Comparison of ENCODE assay signal across 10 mouse cellular contexts in the genomic region with DNA sequence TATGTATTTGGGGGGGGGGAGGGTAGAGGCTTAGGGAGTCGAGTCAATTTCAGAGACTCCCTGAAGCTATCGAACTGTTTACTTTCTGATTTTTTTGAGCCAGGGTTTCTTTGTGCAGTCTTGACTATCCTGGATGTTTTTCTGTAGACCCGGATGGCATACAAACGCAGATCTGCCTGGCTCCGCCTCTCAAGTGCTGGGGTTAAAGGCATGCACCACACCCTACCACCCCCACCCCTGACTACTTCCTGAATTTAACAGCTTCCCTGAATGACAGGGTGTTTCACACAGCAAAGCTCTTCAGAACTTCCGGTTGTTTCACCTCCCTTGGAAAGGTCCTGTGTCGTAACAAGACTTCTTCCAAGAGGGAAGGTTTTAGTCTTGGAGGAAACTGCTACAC. TPM values are rescaled to one million over a fixed set of nuclear protein-coding genes. Genes with fewer than 3 reads are reported as not detected.
DNase-seq lines count a peak whose midpoint lies in the region; ATAC-seq and TF ChIP-seq lines count a peak whose summit lies in the region.
"Had no signal": no experiment of that assay in that cellular context is flagged by ENCODE, and none has a peak within 500 bp of the region (broad histone marks: within the 10 kb centered on the region; RNA-seq: fewer than 3 reads in every experiment).

No protein-coding gene starts in this region.

- DNase-seq in adrenal gland, adult (ENCODE audit: inconsistent age in 2 of 2, low spot score in 1 of 2), result peak; percentile 4 to 28
- DNase-seq in adrenal gland, postnatal 25 days, result no peak
- peak; percentile 85 for DNase-seq in ZHBTc4 (ENCODE audit: low read depth, low spot score)
- peak; percentile 20 to 38 (median 30) for DNase-seq in liver, embryonic 14.5 days (ENCODE audit: low read depth in 3 of 3, low spot score in 3 of 3)
- peak; percentile 6 to 61 for DNase-seq in spleen, postnatal 10 days (ENCODE audit: low spot score in 2 of 2)
- DNase-seq in right cerebral cortex, adult 18-20 months, result no peak
- no peak for DNase-seq in neural tube, embryonic 10.5 days (ENCODE audit: extremely low spot score, low spot score)
- no peak for DNase-seq in layer of hippocampus, postnatal 10 days (ENCODE audit: low spot score in 2 of 2)

- H3K36me3 ChIP-seq in liver, embryonic 14.5 days (replicated peaks; ENCODE audit: control insufficient read depth, insufficient read depth, low read depth), result no peaks in the 10 kb centered on the region
- H3K36me3 ChIP-seq: embryonic facial prominence, embryonic 15.5 days; limb, embryonic 13.5 days had no signal

- WGBS in liver, embryonic 14.5 days (ENCODE audit: insufficient replicate concordance), result 20% methylated on average over 7 of the region's 7 CpGs

- no peak overlapping the region for H3K4me3 ChIP-seq in liver, embryonic 14.5 days (ENCODE audit: insufficient read depth in 1 of 2, low read depth in 2 of 2, low read length in 2 of 2)
- H3K4me3 ChIP-seq: embryonic facial prominence, embryonic 15.5 days; limb, embryonic 13.5 days had no signal

- peak; percentile 62; the same call in 1 of the 2 replicates for ATAC-seq in liver, embryonic 14.5 days (ENCODE audit: insufficient read depth)

- TF ChIP-seq CTCF in liver, embryonic 14.5 days (IDR thresholded peaks at IDR 0.05; ENCODE audit: low read depth), result no peak

- no peaks in the 10 kb centered on the region for H3K9me3 ChIP-seq in liver, embryonic 14.5 days (ENCODE audit: control insufficient read depth, low read length)
- H3K9me3 ChIP-seq: embryonic facial prominence, embryonic 15.5 days; limb, embryonic 13.5 days had no signal

- no peaks in the 10 kb centered on the region for H3K27me3 ChIP-seq in liver, embryonic 14.5 days (ENCODE audit: control insufficient read depth, insufficient read depth, low read length)
- H3K27me3 ChIP-seq: embryonic facial prominence, embryonic 15.5 days; limb, embryonic 13.5 days had no signal

- peak overlapping the region; percentile 38; the same call in 1 of the 2 replicates for H3K4me2 ChIP-seq in liver, embryonic 14.5 days (ENCODE audit: low read depth)
- H3K4me2 ChIP-seq: embryonic facial prominence, embryonic 15.5 days; limb, embryonic 13.5 days had no signal

- no peak for TF ChIP-seq EP300 in liver, embryonic 14.5 days (IDR thresholded peaks at IDR 0.05; ENCODE audit: low read depth)

- no peak overlapping the region for H3K9ac ChIP-seq in liver, embryonic 14.5 days (replicated peaks)
- H3K9ac ChIP-seq: embryonic facial prominence, embryonic 15.5 days; limb, embryonic 13.5 days had no signal

- H3K4me1 ChIP-seq in liver, embryonic 14.5 days (replicated peaks; ENCODE audit: control insufficient read depth in 2 of 2, insufficient read depth in 2 of 2, low read length in 1 of 2), result no peaks in the 10 kb centered on the region; a peak in 1 of 4 replicates
- H3K4me1 ChIP-seq: embryonic facial prominence, embryonic 15.5 days; limb, embryonic 13.5 days had no signal

- no peak overlapping the region for H3K27ac ChIP-seq in liver, embryonic 14.5 days
- H3K27ac ChIP-seq: embryonic facial prominence, embryonic 15.5 days; limb, embryonic 13.5 days had no signal

RNA-seq across cellular contexts. Expression of gene Utp14a, which starts 22.2 kb away (rescaled TPM):
- total RNA-seq in adrenal gland, postnatal 25 days (2021), result 15.8 and 18.5 TPM in 2 replicates
- 4.0 and 9.8 TPM in 2 replicates for polyA plus RNA-seq in liver, embryonic 14.5 days (2012; rRNA removed)
- polyA plus RNA-seq in liver, embryonic 14.5 days (2014; fragmentation: Nextera tagmentation; extraction: Ambion mirVana), result 9.0 and 11.8 TPM in 2 replicates
- total RNA-seq in layer of hippocampus, postnatal 10 days (2021), result 10 to 100 TPM; 18.4 to 22.4 TPM

RNA-seq across cellular contexts. Expression of gene Zdhhc9, which starts 25.7 kb away (rescaled TPM):
- total RNA-seq in adrenal gland, postnatal 25 days (2021), result 18.4 and 22.2 TPM in 2 replicates
- 10.4 and 10.5 TPM in 2 replicates for polyA plus RNA-seq in liver, embryonic 14.5 days (2012; rRNA removed)
- 1.9 and 2.8 TPM in 2 replicates for polyA plus RNA-seq in liver, embryonic 14.5 days (2014; fragmentation: Nextera tagmentation; extraction: Ambion mirVana)
- total RNA-seq in layer of hippocampus, postnatal 10 days (2021), result 10 to 100 TPM; 49.9 to 52.1 TPM

Comparison
In these comparisons a context has a peak if more than half of its experiments do, and no peak if none do; other contexts are left out.
1. DNase-seq: peak in adrenal gland, adult (2 of 2), ZHBTc4 (single experiment), liver, embryonic 14.5 days (3 of 3) and spleen, postnatal 10 days (2 of 2); none in adrenal gland, postnatal 25 days (single experiment), right cerebral cortex, adult 18-20 months (single experiment), neural tube, embryonic 10.5 days (single experiment) and layer of hippocampus, postnatal 10 days (0 of 2).